Mouse (Mus musculus) testis, adult 10 weeks (tissue): ENCODE data around the gene Vmn1r90. TPM values are rescaled to one million over a fixed set of nuclear protein-coding genes. Genes with fewer than 3 reads are reported as not detected.

Source experiments
- polyA plus RNA-seq: library from polyadenylated mRNA; stranded (reverse); fragments of 350-450 nt; fragmentation: Illumina TruSeq; extraction: RNeasy Lipid Tissue Mini Kit (QIAGEN cat#74804); gene quantifications from one replicate; pipeline ENCODE4 v1.2.3, GENCODE M21; 2014; ENCODE audit warnings: low read depth, low replicate concordance

Gene Vmn1r90
- 1.1 TPM for polyA plus RNA-seq

DNA sequence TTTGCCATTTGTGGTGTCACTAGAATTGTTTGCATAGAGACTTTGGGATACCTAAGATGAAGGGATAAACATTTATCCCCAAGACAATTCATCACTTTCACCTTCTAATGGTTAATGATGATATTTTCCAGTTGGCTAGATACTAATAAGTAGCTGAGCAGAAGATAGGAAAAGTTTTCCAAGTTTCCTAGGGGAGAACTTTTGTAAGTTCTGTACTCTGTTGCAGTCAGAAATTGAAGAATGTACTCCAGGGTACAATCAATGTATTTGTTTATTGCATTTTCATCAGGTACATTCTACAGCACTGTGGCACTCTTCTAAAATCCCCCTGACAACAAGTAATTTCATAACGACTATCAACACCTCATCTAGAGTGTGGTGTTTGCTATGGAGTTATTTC, at the start of gene Vmn1r90:
Gene Vmn1r90 (minus strand): TSS at position 101 of the 400 bp plus-strand sequence.

Other genes starting within 250 kb of the Vmn1r90 start
- gene Obox8, start 229.9 kb downstream of the Vmn1r90 start, polyA plus RNA-seq, result not detected
- gene Sult2a8, start 116.7 kb downstream of the Vmn1r90 start, polyA plus RNA-seq, result 0.29 TPM
- 2.6 TPM for gene Sult2a7, start 69.3 kb downstream of the Vmn1r90 start, polyA plus RNA-seq
- gene Obox7, start 96.0 kb upstream of the Vmn1r90 start, polyA plus RNA-seq, result not detected